Mouse (Mus musculus) megakaryocyte progenitor cell, adult 5-6 weeks (primary cell): ENCODE data around the gene Syt17. TPM values are rescaled to one million over a fixed set of nuclear protein-coding genes. Genes with fewer than 3 reads are reported as not detected.

Source experiments
- total RNA-seq, 2 experiments: library from RNA; stranded (forward) in 1 of 2; stranded (reverse) in 1 of 2; fragments of 157-497, 149-512 nt in 1 of 2; fragments of 200-1000 nt in 1 of 2; gene quantifications; 2 replicates each; pipeline versions ENCODE4 v1.2.3 to v1.2.4; 2015 to 2017

Syt17 gene
- total RNA-seq, 2 experiments from 2014 or later = not detected

Other genes with a start within 250 kb of the Syt17 start
- 46.1 and 59.4 TPM in 2 replicates for gene Smg1, start 204.6 kb downstream of the Syt17 start, total RNA-seq (2015)
- gene Smg1, start 204.6 kb downstream of the Syt17 start, total RNA-seq (2017) = 36.5 and 48.0 TPM in 2 replicates
- 7.2 and 10.1 TPM in 2 replicates for gene Itpripl2, start 43.8 kb upstream of the Syt17 start, total RNA-seq (2015)
- 15.2 and 17.6 TPM in 2 replicates for gene Itpripl2, start 43.8 kb upstream of the Syt17 start, total RNA-seq (2017)
- 32.5 and 36.9 TPM in 2 replicates for gene Coq7, start 85.1 kb upstream of the Syt17 start, total RNA-seq (2015)
- 32.6 and 39.1 TPM in 2 replicates for gene Coq7, start 85.1 kb upstream of the Syt17 start, total RNA-seq (2017)
- 0.29 and 0.84 TPM in 2 replicates for gene Tmc7, start 136.5 kb upstream of the Syt17 start, total RNA-seq (2015)
- gene Tmc7, start 136.5 kb upstream of the Syt17 start, total RNA-seq (2017) = 0.20 and 0.33 TPM in 2 replicates
- gene Tmc5, start 149.1 kb upstream of the Syt17 start, total RNA-seq (2015) = not detected in 2 replicates
- gene Tmc5, start 149.1 kb upstream of the Syt17 start, total RNA-seq (2017) = not detected in 2 replicates